Mouse (Mus musculus) liver, adult 2 months (tissue): ENCODE measurements around the gene Slc36a4. TPM values are rescaled to one million over a fixed set of nuclear protein-coding genes. Genes with fewer than 3 reads are reported as not detected.

Experiments
- DNase-seq: peaks from one replicate; pipeline ENCODE4 v3.0.0-alpha.2; 2011; ENCODE audit warnings: low read depth, low spot score; ENCODE audit errors: extremely low read depth
- H3K27ac ChIP-seq: fragments of 200-500 bp; replicated peaks from 2 replicates; pipeline ENCODE4 v1.5.1; 2012; ENCODE audit warnings: low read depth, mild to moderate bottlenecking, control low read depth, inconsistent platforms, low read length; ENCODE audit not compliant: insufficient read depth
- H3K27me3 ChIP-seq: fragments of 200-500 bp; 2 replicates; pipeline ENCODE4 v1.6.1; 2012; ENCODE audit warnings: mild to moderate bottlenecking, moderate library complexity, low read length, inconsistent platforms; ENCODE audit not compliant: control insufficient read depth, insufficient read depth
- H3K36me3 ChIP-seq: fragments of 200-500 bp; 2 replicates; pipeline ENCODE4 v1.6.1; 2012; ENCODE audit warnings: low read length, inconsistent platforms; ENCODE audit not compliant: control insufficient read depth, insufficient read depth
- H3K4me1 ChIP-seq: fragments of 200-500 bp; 2 replicates; pipeline ENCODE4 v1.6.1; 2011; ENCODE audit warnings: low read length; ENCODE audit not compliant: control insufficient read depth, insufficient read depth
- H3K4me3 ChIP-seq: fragments of 200-500 bp; 2 replicates; pipeline ENCODE4 v1.5.1; 2011; ENCODE audit warnings: low read depth, mild to moderate bottlenecking, control low read depth, low read length, moderate library complexity; ENCODE audit not compliant: insufficient read depth
- H3K79me2 ChIP-seq: fragments of 200-500 bp; 2 replicates; pipeline ENCODE4 v1.6.1; 2012; ENCODE audit warnings: inconsistent platforms, mild to moderate bottlenecking, low read length, moderate library complexity; ENCODE audit not compliant: control insufficient read depth, insufficient read depth
- H3K9ac ChIP-seq: fragments of 200-500 bp; 2 replicates; pipeline ENCODE4 v1.6.1; 2012; ENCODE audit warnings: low read depth, mild to moderate bottlenecking, control low read depth, inconsistent platforms, low read length
- CTCF ChIP-seq: fragments of 200-500 bp; IDR thresholded peaks from 2 replicates; pipeline ENCODE4 v1.5.1; 2011; ENCODE audit warnings: low read depth, low read length, control low read depth
- POLR2A ChIP-seq: fragments of 200-500 bp; IDR thresholded peaks from 2 replicates; pipeline ENCODE4 v1.6.1; 2011; ENCODE audit warnings: low read length, control low read depth; ENCODE audit not compliant: insufficient read depth; ENCODE audit errors: extremely low read depth
- WGBS: fragments of 180-500 bp; shearing (Covaris S2); methylation state at CpG from one replicate; pipeline ENCODE4 v1.1.7; 2018; 5-methylcytosine and 5-hydroxymethylcytosine counted together
- polyA plus RNA-seq: library from polyadenylated mRNA; depleted of rRNA; stranded (reverse); fragments of >200 nt; gene quantifications from 2 replicates; pipeline ENCODE4 v1.2.3, GENCODE M21; 2012; rRNA removed
- total RNA-seq: library from RNA; depleted of rRNA; stranded (reverse); fragments of >200 nt; gene quantifications from 2 replicates; pipeline ENCODE4 v1.2.3, GENCODE M21; 2014; rRNA removed

Gene Slc36a4
- total and polyA plus RNA-seq, 2 experiments, result 2.6 to 3.8 TPM

- H3K4me3 ChIP-seq, result no peak overlapping the region
- 61% methylated on average over 3 of the region's 3 CpGs for WGBS
- no peak overlapping the region for H3K27ac ChIP-seq
- H3K27me3 ChIP-seq, result no peaks in the 10 kb centered on the region
- H3K36me3 ChIP-seq, result no peaks in the 10 kb centered on the region
- no peak overlapping the region for H3K9ac ChIP-seq
- H3K79me2 ChIP-seq, result no peaks in the 10 kb centered on the region
- no peaks in the 10 kb centered on the region for H3K4me1 ChIP-seq
- DNase-seq, result no peak
- TF ChIP-seq POLR2A, result no peak
- TF ChIP-seq CTCF, result no peak
Observed at GRCm38 (mm10) chr9:15786192-15786591, 76.7 kb downstream of the Slc36a4 start.

- H3K9ac ChIP-seq, result no peak overlapping the region
- H3K36me3 ChIP-seq, result no peaks in the 10 kb centered on the region
- no peaks in the 10 kb centered on the region for H3K27me3 ChIP-seq
- no peak overlapping the region for H3K4me3 ChIP-seq
- no peak for DNase-seq
- no peak overlapping the region for H3K27ac ChIP-seq
- H3K4me1 ChIP-seq, result no peaks in the 10 kb centered on the region
- H3K79me2 ChIP-seq, result no peaks in the 10 kb centered on the region
- 70% methylated on average over 2 of the region's 2 CpGs for WGBS
- TF ChIP-seq POLR2A (no peak), CTCF (no peak)
Observed at GRCm38 (mm10) chr9:15786610-15787009, 77.1 kb downstream of the Slc36a4 start.

GRCm38 (mm10) chr9:15792076-15792475 is 82.5 kb downstream of the Slc36a4 start:
- no peaks in the 10 kb centered on the region for H3K79me2 ChIP-seq
- no peak overlapping the region for H3K27ac ChIP-seq
- H3K36me3 ChIP-seq, result no peaks in the 10 kb centered on the region
- no peak overlapping the region for H3K9ac ChIP-seq
- no peak for DNase-seq
- TF ChIP-seq POLR2A (no peak), CTCF (no peak)
- H3K27me3 ChIP-seq, result no peaks in the 10 kb centered on the region
- no peaks in the 10 kb centered on the region for H3K4me1 ChIP-seq
- H3K4me3 ChIP-seq, result no peak overlapping the region
- WGBS, result 87% methylated on average over 9 of the region's 9 CpGs

Other genes with a start within 250 kb of the Slc36a4 start
- gene Smco4, start 216.3 kb upstream of the Slc36a4 start, total RNA-seq, result 7.9 and 8.9 TPM in 2 replicates
- 5.7 and 5.9 TPM in 2 replicates for gene Smco4, start 216.3 kb upstream of the Slc36a4 start, polyA plus RNA-seq
- 0.09 and 0.20 TPM in 2 replicates for gene Deup1, start 81.8 kb upstream of the Slc36a4 start, total RNA-seq
- 0.02 TPM in 1 of 2 replicates, not detected in the other for gene Deup1, start 81.8 kb upstream of the Slc36a4 start, polyA plus RNA-seq
- gene Mtnr1b, start 164.8 kb downstream of the Slc36a4 start, total RNA-seq, result not detected in 2 replicates
- not detected in 2 replicates for gene Mtnr1b, start 164.8 kb downstream of the Slc36a4 start, polyA plus RNA-seq